Mouse (Mus musculus) bone marrow macrophage, adult 2 months (primary cell): ENCODE results near the gene Dhrs3.

Experiments used
- CTCF ChIP-seq: IDR thresholded peaks from 2 replicates; pipeline ENCODE4 v1.5.1; 2012; ENCODE audit warnings: low read depth, mild to moderate bottlenecking, low read length, moderate library complexity
- POLR2A ChIP-seq: IDR thresholded peaks from 2 replicates; pipeline ENCODE4 v1.6.1; 2012; ENCODE audit warnings: mild to moderate bottlenecking, low read depth, low read length, borderline replicate concordance

DNA sequence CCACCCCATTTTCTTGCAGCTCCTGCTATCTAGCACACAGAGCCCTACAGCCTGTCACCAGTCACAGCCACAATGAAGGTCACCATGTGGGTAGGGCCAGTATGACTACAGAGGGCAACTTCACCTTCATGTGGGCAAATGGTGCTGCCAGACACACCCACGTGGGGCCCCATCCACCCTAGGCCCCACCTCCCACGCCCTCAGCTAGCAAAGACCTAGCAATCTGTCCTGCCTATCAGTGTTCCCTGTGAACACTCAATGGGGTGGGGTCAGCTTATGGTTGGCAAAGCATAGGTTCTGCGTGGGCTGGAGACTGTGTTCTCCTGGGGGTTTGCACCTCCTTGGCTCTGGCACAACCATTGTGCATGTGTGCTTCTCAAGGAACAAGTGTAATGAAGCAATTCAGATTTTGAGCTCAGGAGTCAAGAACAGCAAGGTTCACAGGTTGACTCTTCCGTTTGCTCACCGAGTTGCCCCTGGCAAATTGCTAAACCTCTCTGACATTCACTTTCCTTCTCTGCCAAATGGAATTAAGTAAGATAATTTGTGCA, 9.0 kb downstream of the Dhrs3 start:
- no peak for TF ChIP-seq POLR2A
- TF ChIP-seq CTCF, result no peak
